Comparison of ENCODE assay signal across 8 mouse cellular contexts in genomic region chr4:116017300-116017901, GRCm38 (mm10). TPM values are rescaled to one million over a fixed set of nuclear protein-coding genes. Genes with fewer than 3 reads are reported as not detected.
DNase-seq lines count a peak whose midpoint lies in the region; ATAC-seq and TF ChIP-seq lines count a peak whose summit lies in the region.

No protein-coding gene starts in this region.

- peaks cover 0 to 7% of the 10 kb centered on the region in 2 experiments for H3K36me3 ChIP-seq in CH12.LX (replicated peaks in 1 of 2; ENCODE audit: control insufficient read depth in 1 of 2, insufficient read depth in 1 of 2, low read length in 1 of 2)
- no peaks in the 10 kb centered on the region for H3K36me3 ChIP-seq in forebrain, embryonic 15.5 days

- H3K9ac ChIP-seq in CH12.LX (ENCODE audit: insufficient read depth, low read depth), result peak overlapping the region; percentile 50
- peak overlapping the region; percentile 59 for H3K9ac ChIP-seq in forebrain, embryonic 15.5 days (replicated peaks)

- peak; percentile 90 for ATAC-seq in forebrain, embryonic 15.5 days (replicated peaks)
- ATAC-seq in neutrophil, adult 5-6 weeks (ENCODE audit: extremely low read depth, insufficient number of reproducible peaks, low FRiP score, poor library complexity, severe bottlenecking), result peak; percentile 18; the same call in 1 of the 2 replicates

- peak overlapping the region; percentile 78 to 96 (median 86) for H3K4me3 ChIP-seq in CH12.LX (replicated peaks in 1 of 3; ENCODE audit: low read depth in 2 of 3, low read length in 2 of 3, poor library complexity in 1 of 3)
- peak overlapping the region; percentile 52 for H3K4me3 ChIP-seq in forebrain, embryonic 15.5 days
- H3K4me3 ChIP-seq in lung, adult 2 months (replicated peaks; ENCODE audit: extremely low read depth, low read depth, low read length), result peak overlapping the region; percentile 64

- under 1% methylated on average over 60 of the region's 60 CpGs for WGBS in forebrain, embryonic 15.5 days
- WGBS in lung, adult 2 months, result under 1% methylated on average over 60 of the region's 60 CpGs

- in situ Hi-C loops in CH12.LX (cut with MboI; ENCODE audit: low pct_ligation_motif_present, low pct_unique_long_range_greater_than_20kb, low sequenced_read_pairs), result no loop called here

- dilution Hi-C loops in CH12.LX (cut with MboI; ENCODE audit: extremely low pct_ligation_motif_present, extremely low pct_unique_long_range_greater_than_20kb, low sequenced_read_pairs), result no loop called here

- peak; percentile 49; the same call in 1 of the 2 replicates for TF ChIP-seq POLR2A in CH12.LX (IDR thresholded peaks at IDR 0.05; ENCODE audit: low read depth, low read length)
- TF ChIP-seq POLR2A in lung, adult 2 months (IDR thresholded peaks at IDR 0.05; ENCODE audit: borderline replicate concordance, extremely low read depth, low read depth, low read length), result peak; percentile 36; the same call in 1 of the 2 replicates

- peak overlapping the region; percentile 58; the same call in 1 of the 2 replicates for H3K27ac ChIP-seq in CH12.LX (ENCODE audit: insufficient read depth, low read depth)
- H3K27ac ChIP-seq in forebrain, embryonic 15.5 days (replicated peaks), result no peak overlapping the region

- H3K4me2 ChIP-seq in CH12.LX (ENCODE audit: insufficient read depth, low read depth, poor library complexity, severe bottlenecking), result peak overlapping the region; percentile 93
- H3K4me2 ChIP-seq in forebrain, embryonic 15.5 days (replicated peaks), result peak overlapping the region; percentile 72

- no peak; the same call in 1 of the 2 replicates for TF ChIP-seq EP300 in CH12.LX (IDR thresholded peaks at IDR 0.05; ENCODE audit: low read length)

- no peak for TF ChIP-seq RAD21 in CH12.LX (IDR thresholded peaks at IDR 0.05; ENCODE audit: low read depth, low read length)

- peaks cover 10% of the 10 kb centered on the region; the same call in 1 of the 2 replicates for H3K79me2 ChIP-seq in CH12.LX (replicated peaks; ENCODE audit: control insufficient read depth, extremely low read depth, insufficient read depth, poor library complexity, severe bottlenecking)

- no peaks in the 10 kb centered on the region for H3K9me3 ChIP-seq in CH12.LX (replicated peaks; ENCODE audit: low read length)
- H3K9me3 ChIP-seq in forebrain, embryonic 15.5 days, result no peaks in the 10 kb centered on the region

- DNase-seq in CH12.LX (ENCODE audit: extremely low read depth), result peak; percentile 45
- peak; percentile 35 for DNase-seq in c-Kit-positive CD71-negative TER-119-negative erythroid progenitor cells, embryonic 14.5 days (ENCODE audit: low read depth)
- peak; percentile 67 to 73 for DNase-seq in heart, postnatal 14 days
- DNase-seq in layer of hippocampus, adult 18-20 months (ENCODE audit: low spot score in 2 of 2), result peak; percentile 62 to 82
- peak; percentile 79 for DNase-seq in lung, adult 2 months
- DNase-seq in thymus, adult 18-20 months, result peak; percentile 63 to 66

- intact Hi-C loops in heart, postnatal 14 days (cut with DNase I), result no loop called here

- peaks cover 14% of the 10 kb centered on the region for H3K27me3 ChIP-seq in CH12.LX (replicated peaks)
- H3K27me3 ChIP-seq in forebrain, embryonic 15.5 days, result peaks cover 39% of the 10 kb centered on the region

- H3K4me1 ChIP-seq in CH12.LX (ENCODE audit: control insufficient read depth in 1 of 2, insufficient read depth in 2 of 2), result peaks cover 9 to 46% of the 10 kb centered on the region in 2 experiments
- peaks cover 7% of the 10 kb centered on the region; the same call in 1 of the 2 replicates for H3K4me1 ChIP-seq in forebrain, embryonic 15.5 days
- peaks cover 3% of the 10 kb centered on the region; the same call in 1 of the 2 replicates for H3K4me1 ChIP-seq in lung, adult 2 months (ENCODE audit: control insufficient read depth, insufficient read depth, low read length)

- TF ChIP-seq CTCF in CH12.LX (conservative IDR thresholded peaks at IDR 0.05 in 1 of 2, IDR thresholded peaks at IDR 0.05 in 1 of 2; ENCODE audit: low read depth in 2 of 2, low read length in 2 of 2), result 0 out of 4 replicates have a peak, but pooled peaks of 1 of the 2 experiments have one; percentile 10
- TF ChIP-seq CTCF in lung, adult 2 months (IDR thresholded peaks at IDR 0.05; ENCODE audit: insufficient read depth, low read length), result no peak

TF ChIP-seq in CH12.LX, 34 proteins besides CTCF, POLR2A, EP300 and RAD21 (continues in another document):
- no peak for TF ChIP-seq TBP (conservative IDR thresholded peaks at IDR 0.05; ENCODE audit: low read depth, low read length)
- TF ChIP-seq ETS1 (conservative IDR thresholded peaks at IDR 0.05; ENCODE audit: low read depth, low read length), result 0 out of 2 replicates have a peak, but pooled peaks have one; percentile 19
- no peak for TF ChIP-seq SMC3 (IDR thresholded peaks at IDR 0.05; ENCODE audit: low read depth, low read length)
- TF ChIP-seq RCOR1 (conservative IDR thresholded peaks at IDR 0.05; ENCODE audit: low read depth, low read length), result no peak; the same call in 1 of the 2 replicates
- no peak for TF ChIP-seq ZNF384 (IDR thresholded peaks at IDR 0.05; ENCODE audit: low read depth, low read length)
- peak; percentile 85 for TF ChIP-seq SIN3A (IDR thresholded peaks at IDR 0.05; ENCODE audit: low read length)
- TF ChIP-seq GABPA (IDR thresholded peaks at IDR 0.05; ENCODE audit: insufficient replicate concordance, low read depth, low read length), result no peak
- no peak for TF ChIP-seq JUND (conservative IDR thresholded peaks at IDR 0.05; ENCODE audit: low read depth, low read length)
- TF ChIP-seq UBTF (IDR thresholded peaks at IDR 0.05; ENCODE audit: low read depth, low read length), result peak; percentile 79
- no peak for TF ChIP-seq PAX5 (IDR thresholded peaks at IDR 0.05; ENCODE audit: low read length)
- TF ChIP-seq MAFK (IDR thresholded peaks at IDR 0.05; ENCODE audit: insufficient replicate concordance, low read length), result no peak
- no peak for TF ChIP-seq MAX (IDR thresholded peaks at IDR 0.05; ENCODE audit: low read length)
- TF ChIP-seq HCFC1 (IDR thresholded peaks at IDR 0.05; ENCODE audit: low read depth, low read length), result peak; percentile 51; the same call in 1 of the 2 replicates
- TF ChIP-seq NELFE (IDR thresholded peaks at IDR 0.05; ENCODE audit: low read depth, low read length), result peak; percentile 62
- TF ChIP-seq ZKSCAN1 (IDR thresholded peaks at IDR 0.05; ENCODE audit: borderline replicate concordance, low read depth, low read length), result no peak
- no peak for TF ChIP-seq POLR2AphosphoS2 (IDR thresholded peaks at IDR 0.05; ENCODE audit: low read depth, low read length)
- 0 out of 2 replicates have a peak, but pooled peaks have one; percentile 46 for TF ChIP-seq IRF4 (IDR thresholded peaks at IDR 0.05; ENCODE audit: low read depth, low read length)
- TF ChIP-seq ELF1 (IDR thresholded peaks at IDR 0.05; ENCODE audit: low read depth, low read length), result peak; percentile 51
- no peak for TF ChIP-seq ZC3H11A (IDR thresholded peaks at IDR 0.05; ENCODE audit: low read depth, low read length)
- TF ChIP-seq KAT2A (IDR thresholded peaks at IDR 0.05; ENCODE audit: insufficient replicate concordance, low read length), result 0 out of 2 replicates have a peak, but pooled peaks have one; percentile 11
- no peak for TF ChIP-seq USF1 (IDR thresholded peaks at IDR 0.05; ENCODE audit: low read depth, low read length)
- TF ChIP-seq MXI1 (IDR thresholded peaks at IDR 0.05; ENCODE audit: low read depth, low read length), result peak; percentile 86
- TF ChIP-seq USF2 (conservative IDR thresholded peaks at IDR 0.05; ENCODE audit: low read depth, low read length), result no peak
- 0 out of 2 replicates have a peak, but pooled peaks have one; percentile 37 for TF ChIP-seq MYC (IDR thresholded peaks at IDR 0.05; ENCODE audit: low read depth, low read length)
- peak; percentile 70 for TF ChIP-seq NRF1 (IDR thresholded peaks at IDR 0.05; ENCODE audit: low read depth, low read length)
- TF ChIP-seq JUN (IDR thresholded peaks at IDR 0.05; ENCODE audit: insufficient read depth, low read depth, low read length), result no peak

RNA-seq across cellular contexts. Expression of gene Faah, which starts 0.3 kb away (rescaled TPM):
- total RNA-seq in CH12.LX (2012; rRNA removed), result 9.9 and 15.1 TPM in 2 replicates
- 3.4 and 3.5 TPM in 2 replicates for total RNA-seq in CH12.LX (2014; rRNA removed)
- 12.1 and 13.3 TPM in 2 replicates for polyA plus RNA-seq in CH12.LX (2012; ENCODE audit: insufficient read length, low read depth)
- polyA plus RNA-seq in forebrain, embryonic 15.5 days (2015; fragmentation: Nextera tagmentation; extraction: Ambion mirVana), result 11.0 and 12.7 TPM in 2 replicates
- under 1 TPM; 0.53 to 0.78 TPM for total RNA-seq in heart, postnatal 14 days (2021)
- total RNA-seq in layer of hippocampus, adult 18-20 months (2021), result 100 to 1,000 TPM; 136 to 145 TPM
- 24.5 and 31.7 TPM in 2 replicates for polyA plus RNA-seq in lung, adult 2 months (2012; rRNA removed)
- 14.7 and 15.8 TPM in 2 replicates for total RNA-seq in neutrophil, adult 5-6 weeks (2017)

RNA-seq across cellular contexts. Expression of gene Nsun4, which starts 36.3 kb away (rescaled TPM):
- total RNA-seq in CH12.LX (2012; rRNA removed) (19.9 and 20.5 TPM in 2 replicates), CH12.LX (2014; rRNA removed) (32.0 and 32.8 TPM in 2 replicates)
- 18.6 and 20.5 TPM in 2 replicates for polyA plus RNA-seq in CH12.LX (2012; ENCODE audit: insufficient read length, low read depth)
- 13.3 and 15.0 TPM in 2 replicates for polyA plus RNA-seq in forebrain, embryonic 15.5 days (2015; fragmentation: Nextera tagmentation; extraction: Ambion mirVana)
- 10 to 100 TPM; 24.4 to 25.6 TPM for total RNA-seq in heart, postnatal 14 days (2021)
- total RNA-seq in layer of hippocampus, adult 18-20 months (2021), result 1 to 10 TPM; 9.6 TPM
- 14.3 and 22.8 TPM in 2 replicates for polyA plus RNA-seq in lung, adult 2 months (2012; rRNA removed)
- 30.7 and 49.6 TPM in 2 replicates for total RNA-seq in neutrophil, adult 5-6 weeks (2017)

RNA-seq across cellular contexts. Expression of gene Uqcrh, which starts 57.5 kb away (rescaled TPM):
- 293 and 362 TPM in 2 replicates for total RNA-seq in CH12.LX (2012; rRNA removed)
- total RNA-seq in CH12.LX (2014; rRNA removed), result 601 and 717 TPM in 2 replicates
- polyA plus RNA-seq in CH12.LX (2012; ENCODE audit: insufficient read length, low read depth), result 264 and 297 TPM in 2 replicates
- 423 and 473 TPM in 2 replicates for polyA plus RNA-seq in forebrain, embryonic 15.5 days (2015; fragmentation: Nextera tagmentation; extraction: Ambion mirVana)
- 1,000 to 10,000 TPM; 1,830 to 1,899 TPM for total RNA-seq in heart, postnatal 14 days (2021)
- total RNA-seq in layer of hippocampus, adult 18-20 months (2021), result 100 to 1,000 TPM; 395 to 403 TPM
- polyA plus RNA-seq in lung, adult 2 months (2012; rRNA removed), result 60.7 and 113 TPM in 2 replicates
- total RNA-seq in neutrophil, adult 5-6 weeks (2017), result 251 and 277 TPM in 2 replicates

RNA-seq across cellular contexts. Expression of gene Lrrc41, which starts 57.7 kb away (rescaled TPM):
- total RNA-seq in CH12.LX (2012; rRNA removed) (49.0 and 51.8 TPM in 2 replicates), CH12.LX (2014; rRNA removed) (50.0 and 60.8 TPM in 2 replicates)
- 43.0 and 48.8 TPM in 2 replicates for polyA plus RNA-seq in CH12.LX (2012; ENCODE audit: insufficient read length, low read depth)
- 64.5 and 66.3 TPM in 2 replicates for polyA plus RNA-seq in forebrain, embryonic 15.5 days (2015; fragmentation: Nextera tagmentation; extraction: Ambion mirVana)
- 10 to 100 TPM; 30.7 to 31.5 TPM for total RNA-seq in heart, postnatal 14 days (2021)
- 10 to 100 TPM; 46.2 to 50.1 TPM for total RNA-seq in layer of hippocampus, adult 18-20 months (2021)
- polyA plus RNA-seq in lung, adult 2 months (2012; rRNA removed), result 61.5 and 62.1 TPM in 2 replicates
- 14.8 and 19.8 TPM in 2 replicates for total RNA-seq in neutrophil, adult 5-6 weeks (2017)
